Mouse (Mus musculus): ENCODE data around the gene Skor1.

Skor1 gene

GRCm38 (mm10) chr9:63148410-63149371 lies at the start of gene Skor1:
Gene Skor1 (minus strand): TSS chr9:63148961.
- peak in 1 of 2 experiments; percentile 43 for DNase-seq

- DNase-seq = peak; percentile 32 to 40
These were observed 48.5 kb upstream of the Skor1 start for GRCm38 (mm10) chr9:63197252-63197651.

GRCm38 (mm10) chr9:63196114-63196682 lies 47.4 kb upstream of the Skor1 start:
- peak in 1 of 2 experiments; percentile 28 for DNase-seq

- DNase-seq = no peak
These were observed 46.8 kb upstream of the Skor1 start for GRCm38 (mm10) chr9:63195523-63195922.

- no peak for DNase-seq
These were observed 46.0 kb upstream of the Skor1 start for GRCm38 (mm10) chr9:63194791-63195190.

GRCm38 (mm10) chr9:63192809-63193208 lies 44.0 kb upstream of the Skor1 start:
- DNase-seq = no peak

GRCm38 (mm10) chr9:63187310-63187709 lies 38.5 kb upstream of the Skor1 start:
- DNase-seq = no peak

GRCm38 (mm10) chr9:63185249-63185648 lies 36.5 kb upstream of the Skor1 start:
- DNase-seq = no peak

- DNase-seq = no peak
These were observed 35.1 kb upstream of the Skor1 start for GRCm38 (mm10) chr9:63183864-63184263.

GRCm38 (mm10) chr9:63182306-63182960 lies 33.7 kb upstream of the Skor1 start:
- DNase-seq = no peak

- DNase-seq = no peak
These were observed 32.8 kb upstream of the Skor1 start for GRCm38 (mm10) chr9:63181337-63182178.

GRCm38 (mm10) chr9:63178296-63178695 lies 29.5 kb upstream of the Skor1 start:
- DNase-seq = no peak

- no peak for DNase-seq
These were observed 25.4 kb upstream of the Skor1 start for GRCm38 (mm10) chr9:63174001-63174721.

GRCm38 (mm10) chr9:63171951-63172350 lies 23.2 kb upstream of the Skor1 start:
- DNase-seq = no peak

GRCm38 (mm10) chr9:63169127-63169526 lies 20.4 kb upstream of the Skor1 start:
- no peak for DNase-seq

GRCm38 (mm10) chr9:63165070-63165469 lies 16.3 kb upstream of the Skor1 start:
- no peak for DNase-seq

- no peak for DNase-seq
These were observed 15.0 kb upstream of the Skor1 start for GRCm38 (mm10) chr9:63163756-63164155.

- DNase-seq = no peak
These were observed 3.2 kb upstream of the Skor1 start for GRCm38 (mm10) chr9:63151949-63152348.

- peak in 1 of 2 experiments; percentile 31 for DNase-seq
These were observed 2.5 kb upstream of the Skor1 start for GRCm38 (mm10) chr9:63151072-63151870.

- no peak for DNase-seq
These were observed 1.5 kb upstream of the Skor1 start for GRCm38 (mm10) chr9:63150086-63150800.
